Mouse (Mus musculus) ES-CJ7 (cell line): ENCODE results near the gene Sox2.

Experiments
- DNase-seq: peaks from one replicate; pipeline ENCODE4 v3.0.0; 2011; ENCODE audit warnings: low read depth, low spot score

The Sox2 gene

DNA sequence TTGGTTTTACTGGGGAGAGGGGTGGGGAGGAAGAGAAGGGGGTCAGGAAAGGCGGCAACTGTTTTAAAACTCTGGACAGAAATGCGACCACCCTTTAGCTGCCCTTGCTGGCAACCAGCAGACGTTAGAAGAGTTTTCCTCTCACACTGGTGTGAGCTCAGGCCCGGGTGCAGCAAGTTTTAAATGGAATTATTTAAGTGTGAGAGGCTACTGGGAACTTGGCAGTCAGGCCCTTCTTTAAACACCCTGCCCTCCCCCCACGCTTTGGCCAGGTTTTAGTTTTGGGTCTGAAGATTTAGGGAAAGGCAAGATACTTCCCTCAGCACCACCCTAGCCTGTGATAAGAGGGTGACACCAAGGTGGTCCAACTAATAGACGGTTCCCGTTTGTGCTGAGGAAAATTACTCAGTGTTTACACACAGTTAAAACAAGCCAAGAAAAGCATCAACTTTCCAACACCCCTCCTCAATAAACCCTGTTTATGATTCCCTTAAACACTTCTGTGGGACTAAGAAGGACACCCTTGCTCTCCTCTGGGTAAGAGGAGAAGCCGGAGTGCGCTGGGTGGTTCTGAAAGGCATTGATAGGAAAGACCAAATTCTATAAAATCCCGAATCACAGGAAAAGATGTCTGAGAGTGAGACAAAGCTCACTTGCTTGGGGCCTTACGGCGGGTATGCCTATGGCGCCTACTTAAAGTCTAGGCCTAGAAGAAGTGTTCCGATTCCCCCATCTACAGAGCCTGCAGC lies 10.5 kb downstream of the Sox2 start:
- no peak for DNase-seq

DNA sequence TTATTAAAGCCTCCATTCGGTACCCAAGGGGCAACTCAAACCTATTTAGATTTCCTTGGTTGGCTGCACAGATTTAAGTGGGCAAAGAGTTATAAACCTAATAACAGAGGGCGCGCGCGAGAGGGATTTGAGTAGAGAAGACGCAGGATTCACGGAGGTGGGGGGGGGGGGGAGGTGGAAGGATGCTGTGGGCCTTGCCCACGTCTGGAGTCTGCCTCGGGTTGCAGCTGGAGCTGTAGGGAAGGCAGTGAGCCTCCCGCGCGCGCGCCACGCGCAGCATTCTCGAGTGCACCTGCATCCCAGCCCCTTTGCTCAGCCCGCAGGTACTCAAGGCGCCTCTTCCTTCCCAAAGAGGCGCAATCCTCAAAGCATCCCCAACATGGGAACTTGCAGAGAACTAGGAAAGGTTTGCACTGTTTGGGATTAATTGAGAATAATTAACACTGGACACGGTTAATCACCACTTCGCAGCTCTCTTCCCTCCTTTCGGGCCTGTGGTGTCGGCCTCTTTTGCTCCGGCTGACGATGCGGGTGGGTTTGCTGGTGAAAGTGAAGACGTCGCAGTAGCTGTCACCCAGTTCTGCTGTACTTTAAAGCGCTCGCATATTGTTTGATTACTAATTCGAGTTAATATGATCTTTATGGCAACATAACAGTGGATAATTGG lies 11.3 kb downstream of the Sox2 start:
- no peak for DNase-seq

DNA sequence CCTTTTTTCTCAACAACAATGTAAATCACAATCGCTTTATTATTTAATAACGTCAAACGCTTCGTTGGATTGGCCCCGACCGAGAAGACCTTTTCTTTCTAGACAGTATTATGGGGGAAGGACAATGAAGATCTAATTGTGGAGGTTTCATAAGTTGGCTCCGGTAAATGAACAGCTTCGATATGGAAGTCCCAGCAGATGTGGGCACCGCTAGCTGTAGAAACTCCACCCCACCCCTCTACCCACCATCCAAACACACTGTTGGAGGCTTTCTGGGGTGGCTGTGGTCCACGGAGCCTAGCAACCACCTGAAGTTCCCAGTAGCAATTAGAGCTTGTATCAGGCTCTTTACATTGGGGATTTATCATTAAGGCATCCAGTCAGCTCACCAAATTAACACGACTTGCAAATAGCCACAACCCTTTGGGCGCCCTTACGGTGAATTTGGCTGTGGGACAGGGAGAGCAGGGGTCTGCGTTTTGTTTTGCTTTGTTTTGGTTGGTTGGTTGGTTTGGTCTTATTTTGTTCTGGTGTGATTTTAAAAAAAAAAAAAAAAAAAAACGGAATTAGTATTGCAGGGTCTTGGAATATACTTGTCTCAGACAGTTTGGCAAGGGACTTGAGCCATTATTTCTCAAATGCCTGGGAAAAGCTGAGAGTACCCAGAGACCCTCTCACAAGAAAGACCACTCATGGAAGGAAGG lies 12.0 kb downstream of the Sox2 start:
- DNase-seq = no peak

DNA sequence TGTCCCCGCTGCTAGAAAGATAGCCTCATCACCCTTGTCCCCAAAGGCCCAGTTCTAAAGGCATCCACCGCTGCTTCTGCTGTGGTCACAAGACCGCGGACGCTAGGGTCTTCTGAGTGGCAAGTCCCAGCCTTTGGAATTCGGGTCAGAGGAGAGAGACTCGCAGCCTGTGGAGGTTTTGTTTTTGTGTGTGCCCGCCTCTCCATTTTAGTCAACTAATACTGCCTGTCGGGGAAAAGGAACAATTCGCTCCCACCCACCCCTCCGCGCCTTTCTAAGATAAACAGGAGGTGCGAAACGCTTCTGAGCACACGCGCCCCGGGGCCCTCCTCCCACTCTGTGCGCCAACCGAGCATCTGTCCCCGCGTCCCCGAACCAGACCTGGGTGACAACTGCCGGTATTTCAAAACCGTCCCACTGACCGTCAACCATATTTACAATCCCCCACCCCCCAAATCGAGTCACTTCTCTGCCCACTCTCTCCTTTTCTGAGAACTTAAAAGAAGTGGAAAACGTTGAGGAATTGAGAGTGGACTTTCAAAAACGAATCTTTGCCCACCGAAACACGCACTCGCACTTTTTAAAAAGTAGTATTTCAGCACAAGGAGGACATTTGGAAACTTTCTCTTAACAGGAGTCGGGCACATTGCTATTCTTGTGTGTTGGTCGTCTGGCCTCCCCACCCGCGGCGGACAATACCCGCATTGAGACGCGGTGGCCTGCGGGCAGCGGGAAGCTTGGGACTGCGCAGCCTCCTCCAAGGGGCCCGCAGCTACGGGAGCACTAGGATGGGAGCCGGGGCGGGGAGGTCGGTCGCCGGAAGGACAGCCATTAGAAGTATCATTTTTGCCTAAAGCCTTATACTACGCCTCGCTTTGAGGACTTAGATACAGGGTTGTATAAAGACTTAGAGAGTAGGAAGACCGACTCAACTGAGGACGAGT lies 12.8 kb downstream of the Sox2 start:
- no peak for DNase-seq

DNA sequence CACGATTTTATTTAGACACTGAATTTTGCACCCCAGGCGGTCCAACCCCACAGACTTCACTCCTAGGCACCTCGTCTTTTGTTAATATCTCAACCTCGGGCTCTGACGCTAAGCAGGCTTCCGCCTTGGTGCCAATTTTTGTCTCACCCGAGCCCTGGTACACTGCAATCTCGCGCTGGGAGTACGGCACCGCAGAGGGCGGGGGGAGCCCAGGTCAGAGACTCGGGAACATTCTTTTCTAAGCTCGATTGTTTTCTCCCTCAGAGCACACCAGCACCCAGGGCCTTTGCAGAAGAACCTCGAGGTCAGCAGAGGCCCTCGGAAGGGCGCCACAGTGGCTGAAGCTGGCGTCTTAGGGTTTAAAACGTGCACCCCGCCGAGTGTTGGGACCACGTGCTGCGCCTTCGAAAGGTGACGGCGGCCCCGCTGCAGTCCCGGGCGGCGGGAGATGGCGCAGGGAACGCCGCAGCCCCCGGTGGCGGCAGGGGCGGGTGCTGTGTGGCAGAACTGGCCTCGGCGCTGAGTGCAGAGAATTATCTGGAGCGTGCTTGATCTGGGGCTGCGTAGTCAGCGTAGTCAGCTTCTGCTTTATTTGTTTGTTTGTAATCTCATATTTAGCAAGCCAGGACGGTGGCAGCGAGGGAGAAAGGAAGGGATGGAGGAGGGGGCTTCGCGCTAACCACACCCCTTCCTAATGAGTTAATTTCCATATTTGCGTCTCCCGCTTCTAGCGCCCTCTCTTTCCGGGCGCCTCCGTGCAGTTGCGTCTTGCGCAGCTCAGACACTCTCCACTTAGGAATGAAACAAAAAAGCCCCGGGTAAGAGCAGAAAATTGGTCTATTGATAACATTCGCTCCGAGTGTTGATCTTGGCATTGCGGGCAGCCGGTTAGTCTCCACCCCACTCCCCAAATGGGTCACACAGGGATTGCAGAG lies 13.8 kb downstream of the Sox2 start:
- DNase-seq = peak; percentile 84

DNA sequence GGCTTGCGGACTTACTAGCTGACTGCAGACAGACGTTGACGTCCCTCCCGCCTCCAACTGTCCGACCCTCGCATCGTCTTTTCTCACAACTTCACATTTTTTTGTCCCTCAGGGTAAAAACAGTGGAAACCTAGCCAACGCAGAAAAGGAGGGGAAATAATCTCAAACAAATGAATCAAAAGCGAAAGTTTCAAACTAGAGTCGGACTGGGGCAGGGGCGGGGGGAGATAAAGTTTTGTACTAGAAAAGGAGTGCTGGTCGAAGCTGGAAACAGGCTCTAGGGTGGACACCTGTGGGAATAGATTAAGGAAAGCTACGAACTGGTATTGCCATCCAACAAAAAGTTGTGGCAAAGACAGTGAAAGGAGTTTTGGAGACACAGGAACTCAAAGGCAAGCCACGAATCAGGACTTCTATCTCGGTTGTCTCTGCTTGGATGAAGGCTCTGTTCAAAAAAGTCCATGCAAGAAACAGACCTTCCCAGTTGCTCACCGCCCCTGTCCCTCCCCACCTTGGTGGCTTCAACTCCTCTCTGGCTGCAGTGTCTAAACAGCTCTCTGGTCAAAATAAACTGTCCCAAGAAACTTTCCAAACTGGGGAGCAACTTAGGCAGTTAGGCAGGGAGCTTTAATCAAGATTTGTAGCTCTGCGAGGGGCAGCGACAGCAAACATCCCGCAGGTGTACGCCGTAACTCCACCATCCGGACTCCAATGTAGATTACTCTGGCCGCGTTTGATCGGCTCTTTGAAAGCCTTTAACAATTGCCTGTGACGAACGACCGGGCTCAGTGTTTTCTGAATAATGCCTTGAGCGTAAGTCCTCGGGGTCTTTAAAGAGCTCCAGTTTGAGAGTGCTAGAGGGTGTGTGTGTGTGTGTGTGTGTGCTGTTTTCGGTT lies 14.7 kb downstream of the Sox2 start:
- peak; percentile 83 for DNase-seq

DNA sequence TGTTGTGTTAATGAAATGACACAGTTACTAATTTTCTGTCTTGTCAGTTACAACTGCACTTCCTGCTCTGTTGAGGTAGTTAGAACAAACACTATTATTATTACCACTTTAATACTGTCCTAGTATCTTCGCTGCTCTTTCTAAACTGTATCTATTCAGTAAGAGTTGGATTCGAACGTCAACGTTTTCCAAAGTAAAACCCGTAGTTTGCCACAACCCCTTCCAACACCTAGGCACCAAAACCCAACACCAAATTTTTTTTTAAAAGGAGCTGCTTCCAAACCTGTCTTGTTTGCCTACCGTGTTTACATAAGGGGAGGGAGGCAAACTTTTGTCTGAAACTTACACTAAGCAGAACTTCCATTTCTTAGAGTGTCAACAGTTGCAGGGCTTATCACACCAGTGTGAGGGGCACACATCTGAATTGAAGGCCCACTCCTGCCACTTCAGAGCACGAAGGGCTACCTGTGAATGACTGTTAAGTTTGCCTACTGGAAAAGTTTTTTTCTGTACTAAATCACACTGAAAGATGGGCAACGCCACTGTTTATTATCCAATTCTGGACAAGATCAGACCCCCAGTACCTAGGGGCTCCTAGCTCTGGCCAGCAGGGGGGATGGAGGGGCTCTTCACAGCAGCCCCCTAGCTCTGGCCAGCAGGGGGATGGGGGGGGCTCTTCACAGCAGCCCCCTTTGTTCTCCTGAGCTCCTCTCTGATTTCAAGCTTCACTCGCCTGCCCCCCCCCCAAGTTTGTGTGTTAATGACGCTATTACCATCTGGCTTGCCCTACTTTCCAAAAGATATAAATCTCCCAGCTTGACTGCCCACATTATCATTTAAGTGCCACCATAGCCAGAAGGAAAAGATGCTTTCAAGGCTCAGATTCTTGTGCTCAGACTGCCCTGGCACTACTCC lies 15.8 kb downstream of the Sox2 start:
- no peak for DNase-seq

DNA sequence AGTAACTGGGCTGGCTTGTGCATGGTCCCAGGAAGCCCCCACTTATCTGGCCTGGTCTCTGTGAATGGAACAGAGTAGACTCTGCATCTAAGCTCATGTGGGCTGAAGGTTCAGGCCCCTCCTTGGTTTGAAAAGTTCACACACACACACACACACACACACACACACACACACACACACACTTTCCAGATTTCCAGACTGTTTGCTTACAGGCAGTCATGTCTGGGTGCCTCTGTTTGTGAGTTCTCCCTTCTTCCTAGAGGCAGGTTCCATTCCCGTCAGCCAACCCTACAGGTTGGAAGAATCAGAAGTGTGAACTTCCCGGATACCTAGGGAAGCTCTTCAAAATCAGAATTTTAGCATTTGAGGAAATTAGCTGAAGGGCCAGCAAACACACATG lies 17.0 kb downstream of the Sox2 start:
- no peak for DNase-seq

DNA sequence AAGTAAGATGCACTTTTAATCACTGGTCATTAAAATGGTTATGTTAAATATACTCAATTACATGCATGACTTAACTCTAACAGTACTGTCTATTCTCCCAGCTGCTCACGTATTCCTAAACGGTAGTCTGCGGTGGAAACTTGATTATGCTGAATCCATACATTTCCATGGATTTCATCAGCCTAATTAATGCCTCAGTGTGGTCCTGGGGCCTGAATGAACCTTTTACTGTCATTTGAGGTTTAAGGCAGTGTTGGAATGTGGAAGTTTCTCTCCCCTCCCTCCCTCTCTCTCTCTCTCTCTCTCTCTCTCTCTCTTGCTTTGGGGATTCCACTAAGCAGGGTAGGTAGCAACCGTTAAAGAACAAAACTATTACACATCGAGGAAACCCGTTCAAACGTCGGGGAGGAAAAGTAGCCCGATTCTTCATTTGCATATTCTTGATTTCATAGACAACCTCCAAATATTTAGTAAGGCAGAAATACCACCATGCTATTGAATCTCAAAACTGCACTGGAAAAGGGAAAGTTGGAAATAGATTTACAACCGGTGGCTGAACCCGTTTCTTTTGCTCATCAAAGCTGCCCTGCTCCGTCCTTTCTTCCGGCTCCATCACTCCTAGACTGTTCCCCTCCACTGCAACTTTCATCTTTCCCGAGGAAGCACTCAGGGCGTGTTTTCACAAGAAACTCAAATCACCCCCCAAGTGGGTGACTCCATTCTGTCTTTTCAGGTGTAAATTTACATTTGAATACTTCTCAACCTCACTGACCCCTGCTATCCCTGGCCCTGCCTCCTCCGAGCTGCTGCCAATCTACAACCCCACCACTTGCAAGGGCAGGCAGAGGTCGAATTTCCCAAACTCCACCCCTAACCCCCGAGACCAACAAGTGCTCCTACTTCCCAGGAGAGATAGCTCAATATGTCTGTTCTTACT lies 17.9 kb downstream of the Sox2 start:
- peak; percentile 97 for DNase-seq

DNA sequence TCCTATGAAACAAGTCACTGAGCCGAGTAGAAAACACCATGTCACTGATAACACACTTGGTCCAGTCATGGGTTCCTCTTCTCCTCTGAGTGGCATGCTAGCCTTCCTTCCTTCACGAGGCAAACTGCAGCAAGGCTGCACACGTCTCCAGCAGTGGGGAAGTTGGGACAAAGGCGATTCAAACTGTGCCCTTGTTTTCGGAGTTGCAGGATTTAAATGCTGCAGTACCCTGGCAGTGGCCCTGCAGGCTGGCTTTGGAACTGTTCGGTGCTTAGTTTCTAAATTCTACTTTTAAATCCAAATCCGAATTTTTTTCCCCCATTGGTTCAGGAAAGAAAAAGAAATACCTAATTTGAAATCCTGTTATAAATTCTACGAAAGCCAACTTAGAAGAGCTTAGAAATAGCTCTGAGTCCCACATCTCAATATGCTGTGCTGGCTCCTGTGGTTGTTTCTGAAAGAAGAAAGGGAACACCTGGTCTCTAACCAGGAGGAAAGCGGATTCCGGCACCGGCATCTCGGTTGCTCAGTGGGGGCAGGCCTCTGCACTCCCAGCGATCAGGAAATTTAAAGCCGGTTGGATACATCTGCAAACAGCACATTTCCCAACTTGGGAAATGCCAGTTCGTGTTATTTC lies 20.9 kb downstream of the Sox2 start:
- DNase-seq = no peak

DNA sequence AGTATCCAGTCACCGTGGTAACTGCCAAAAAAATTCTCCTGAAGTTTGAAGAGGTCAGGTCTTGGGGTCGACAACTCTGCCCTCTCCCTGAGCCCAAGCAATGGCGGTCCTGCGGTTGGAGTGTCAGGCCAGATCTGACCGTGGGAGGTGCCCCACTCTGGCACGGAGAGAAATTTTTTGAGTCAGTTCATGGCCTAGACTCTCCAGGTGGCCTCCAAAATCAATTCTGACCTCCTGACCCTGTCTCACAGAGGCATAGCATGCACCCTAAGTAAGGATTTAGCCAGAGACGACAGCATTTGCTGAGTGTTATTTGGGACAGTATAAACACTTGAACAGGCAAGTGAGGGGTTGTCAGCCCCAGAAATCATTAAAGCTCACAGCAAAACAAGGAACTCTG lies 28.6 kb downstream of the Sox2 start:
- no peak for DNase-seq

DNA sequence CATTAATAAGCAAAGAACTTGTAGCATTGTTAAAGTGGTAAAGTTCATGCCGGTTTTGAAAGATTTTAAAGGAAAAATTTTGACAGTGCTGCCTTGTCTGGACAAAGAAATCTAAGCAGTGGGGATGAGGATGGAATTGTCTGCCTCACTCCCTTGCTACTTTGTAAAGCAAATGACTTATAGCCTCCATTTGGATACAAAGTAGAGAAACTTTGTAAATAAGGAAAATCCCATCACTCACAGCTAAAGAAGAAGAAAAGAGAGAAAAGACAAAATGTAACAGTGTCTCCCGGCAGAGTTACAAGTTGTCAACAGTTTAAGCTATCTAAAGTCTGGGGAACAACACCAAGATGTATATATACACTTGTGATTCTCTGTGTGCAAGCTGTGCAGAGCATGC lies 29.2 kb downstream of the Sox2 start:
- no peak for DNase-seq

DNA sequence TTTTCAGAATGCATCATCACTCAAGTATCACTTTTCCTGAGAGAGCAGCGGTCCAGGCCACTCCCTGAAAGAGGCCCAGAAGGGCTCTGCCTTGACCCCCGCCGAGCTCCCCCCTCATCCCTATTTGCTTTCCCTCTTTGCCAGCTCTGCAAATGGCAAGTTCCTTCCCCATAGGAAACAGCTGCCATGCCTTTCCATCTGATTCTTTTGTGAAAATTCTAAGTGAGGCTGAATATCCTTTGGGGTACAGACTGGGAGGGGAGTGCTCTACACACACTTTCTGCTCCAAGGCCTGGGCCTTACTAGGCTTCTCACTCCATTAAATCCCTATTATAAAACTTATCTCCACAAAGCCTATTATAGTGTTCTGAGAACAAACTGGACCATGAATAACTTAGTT lies 29.7 kb downstream of the Sox2 start:
- DNase-seq = no peak

DNA sequence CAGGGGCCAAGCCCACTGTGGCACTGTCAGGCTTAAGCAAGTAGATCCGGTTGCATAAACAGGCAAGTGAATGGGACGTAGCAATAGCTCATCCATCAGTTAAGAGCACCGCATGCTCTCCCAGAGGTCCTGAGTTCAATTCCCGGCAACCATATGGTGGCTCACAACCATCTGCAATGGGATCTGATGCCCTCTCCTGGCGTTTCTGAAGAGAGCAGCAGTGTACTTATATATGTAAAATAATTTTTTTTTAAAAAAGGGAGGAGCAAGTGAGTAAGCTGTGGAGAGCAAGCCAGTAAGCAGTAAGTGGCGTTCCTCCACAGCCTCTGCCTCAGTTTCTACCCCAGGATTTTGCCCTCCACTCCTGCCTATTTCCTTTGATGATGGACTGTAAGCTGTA lies 37.9 kb downstream of the Sox2 start:
- no peak for DNase-seq

DNA sequence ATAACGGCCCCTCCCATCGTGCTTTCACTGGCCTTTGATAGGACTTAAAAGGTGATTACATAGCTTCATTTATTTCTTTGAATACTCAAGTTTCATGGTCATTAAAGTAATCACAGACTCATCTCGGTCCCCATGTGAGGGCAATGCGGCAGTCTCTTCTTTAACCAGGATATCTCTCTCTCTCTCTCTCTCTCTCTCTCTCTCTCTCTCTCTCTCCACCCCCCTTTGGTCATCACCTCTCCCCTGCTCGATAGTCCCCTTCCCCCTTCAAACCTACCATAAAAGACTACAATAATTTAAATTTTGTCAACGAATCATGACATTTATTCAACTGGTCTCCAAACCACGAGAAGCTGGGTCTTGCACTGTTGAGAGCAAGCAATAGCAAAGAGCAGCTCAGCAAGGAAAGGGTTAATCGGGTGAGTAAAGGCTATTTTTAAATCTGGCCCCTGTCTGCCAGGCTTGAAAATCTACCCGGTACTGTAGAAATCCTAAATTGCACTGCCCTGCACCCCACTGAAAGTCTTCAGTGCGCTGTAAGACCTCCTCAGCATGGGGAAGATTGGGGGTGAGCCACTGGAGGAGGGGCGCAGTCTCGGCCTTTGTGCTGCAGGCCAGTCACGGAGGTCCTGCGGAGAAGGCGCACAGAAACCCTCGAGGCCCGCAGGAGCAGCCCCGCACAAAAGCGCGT lies 41.6 kb downstream of the Sox2 start:
- DNase-seq = no peak

DNA sequence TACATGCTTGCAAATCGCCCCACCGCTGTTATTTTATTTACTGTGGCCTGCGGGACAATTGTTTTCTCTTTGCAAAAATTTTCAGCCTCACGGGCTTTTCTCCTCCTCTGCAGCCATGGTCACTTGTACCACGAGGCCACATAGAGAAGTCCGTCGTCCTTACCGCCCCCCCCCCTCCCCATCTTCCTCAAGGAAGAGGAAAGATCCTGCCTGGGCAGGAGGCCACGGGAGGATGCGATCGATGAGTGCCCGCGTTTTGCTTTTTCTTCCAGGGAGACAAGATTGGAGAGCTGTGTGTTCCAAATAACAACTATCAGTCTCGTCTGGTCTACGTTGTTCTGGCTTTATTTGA lies 42.2 kb downstream of the Sox2 start:
- DNase-seq = no peak
